Mouse (Mus musculus) lung, adult 2 months (tissue): ENCODE data around the gene Prrc2b. TPM values are rescaled to one million over a fixed set of nuclear protein-coding genes. Genes with fewer than 3 reads are reported as not detected.
A peak's percentile ranks its signal among the peaks of the same experiment; 100 is the strongest.

Experiments used
- DNase-seq: peaks from one replicate; pipeline ENCODE4 v3.0.0; 2022
- H3K4me1 ChIP-seq: fragments of 200-500 bp; 2 replicates; pipeline ENCODE4 v1.6.1; 2011; ENCODE audit warnings: low read length; ENCODE audit not compliant: control insufficient read depth, insufficient read depth
- H3K4me3 ChIP-seq: fragments of 200-500 bp; replicated peaks from 2 replicates; pipeline ENCODE3; 2011; ENCODE audit warnings: low read depth, mild to moderate bottlenecking, control low read depth, low read length; ENCODE audit errors: extremely low read depth
- CTCF ChIP-seq: fragments of 200-500 bp; IDR thresholded peaks from 2 replicates; pipeline ENCODE4 v1.5.1; 2011; ENCODE audit warnings: mild to moderate bottlenecking, low read length, control low read depth; ENCODE audit not compliant: insufficient read depth
- POLR2A ChIP-seq: fragments of 200-500 bp; IDR thresholded peaks from 2 replicates; pipeline ENCODE4 v1.6.1; 2011; ENCODE audit warnings: low read depth, mild to moderate bottlenecking, control low read depth, low read length, borderline replicate concordance; ENCODE audit errors: extremely low read depth
- WGBS: fragments of 180-500 bp; shearing (Covaris S2); methylation state at CpG from one replicate; pipeline ENCODE4 v1.1.7; 2018; 5-methylcytosine and 5-hydroxymethylcytosine counted together
- polyA plus RNA-seq: library from polyadenylated mRNA; depleted of rRNA; stranded (reverse); fragments of >200 nt; gene quantifications from 2 replicates; pipeline ENCODE4 v1.2.3, GENCODE M21; 2012

The Prrc2b gene
- polyA plus RNA-seq, 1 experiment = 68.5 TPM

GRCm38 (mm10) chr2:32201527-32201926 is 50.6 kb downstream of the Prrc2b start:
- TF ChIP-seq POLR2A = no peak
- TF ChIP-seq CTCF = no peak
- 59% methylated on average over 7 of the region's 7 CpGs for WGBS
- Histone ChIP-seq H3K4me1 (no peaks in the 10 kb centered on the region), H3K4me3 (no peak overlapping the region)
- DNase-seq = no peak

- Histone ChIP-seq H3K4me1 (no peaks in the 10 kb centered on the region), H3K4me3 (no peak overlapping the region)
- WGBS = 92% methylated on average over 13 of the region's 13 CpGs
- no peak for DNase-seq
- TF ChIP-seq POLR2A (no peak), CTCF (no peak)
These were observed 53.0 kb downstream of the Prrc2b start for GRCm38 (mm10) chr2:32203853-32204252.

- no peaks in the 10 kb centered on the region for H3K4me1 ChIP-seq
- no peak for DNase-seq
- no peak overlapping the region for H3K4me3 ChIP-seq
- no peak for TF ChIP-seq POLR2A
- TF ChIP-seq CTCF = no peak
- 86% methylated on average over 1 of the region's 1 CpGs for WGBS
These were observed 56.8 kb downstream of the Prrc2b start for GRCm38 (mm10) chr2:32207682-32208081.

- no peak for DNase-seq
- H3K4me1 ChIP-seq = no peaks in the 10 kb centered on the region
- H3K4me3 ChIP-seq = no peak overlapping the region
- whole genome bisulfite sequencing = 89% methylated on average over 8 of the region's 8 CpGs
- no peak for TF ChIP-seq CTCF
- TF ChIP-seq POLR2A = no peak
These were observed 60.8 kb downstream of the Prrc2b start for GRCm38 (mm10) chr2:32211689-32212088.

- Histone ChIP-seq H3K4me3 (no peak overlapping the region), H3K4me1 (no peaks in the 10 kb centered on the region)
- WGBS = 46% methylated on average over 10 of the region's 10 CpGs
- TF ChIP-seq CTCF = no peak
- no peak for TF ChIP-seq POLR2A
- DNase-seq = peak; percentile 26
These were observed 62.1 kb downstream of the Prrc2b start for GRCm38 (mm10) chr2:32213000-32213399.

- WGBS = 91% methylated on average over 10 of the region's 10 CpGs
- no peak for DNase-seq
- H3K4me1 ChIP-seq = no peaks in the 10 kb centered on the region
- H3K4me3 ChIP-seq = no peak overlapping the region
- no peak for TF ChIP-seq POLR2A
- no peak for TF ChIP-seq CTCF
These were observed 64.7 kb downstream of the Prrc2b start for GRCm38 (mm10) chr2:32215576-32215975.

GRCm38 (mm10) chr2:32216506-32216905 is 65.6 kb downstream of the Prrc2b start:
- no peak overlapping the region for H3K4me3 ChIP-seq
- WGBS = 89% methylated on average over 10 of the region's 10 CpGs
- no peaks in the 10 kb centered on the region for H3K4me1 ChIP-seq
- no peak for TF ChIP-seq POLR2A
- TF ChIP-seq CTCF = no peak
- DNase-seq = no peak

- 87% methylated on average over 8 of the region's 8 CpGs for WGBS
- no peak for DNase-seq
- TF ChIP-seq POLR2A (no peak), CTCF (no peak)
- H3K4me3 ChIP-seq = no peak overlapping the region
- H3K4me1 ChIP-seq = no peaks in the 10 kb centered on the region
These were observed 66.8 kb downstream of the Prrc2b start for GRCm38 (mm10) chr2:32217656-32218055.

- no peak for DNase-seq
- TF ChIP-seq CTCF (no peak), POLR2A (no peak)
- Histone ChIP-seq H3K4me1 (no peaks in the 10 kb centered on the region), H3K4me3 (no peak overlapping the region)
- 89% methylated on average over 5 of the region's 5 CpGs for WGBS
These were observed 67.2 kb downstream of the Prrc2b start for GRCm38 (mm10) chr2:32218113-32218512.

- WGBS = 92% methylated on average over 11 of the region's 11 CpGs
These were observed 67.9 kb downstream of the Prrc2b start for GRCm38 (mm10) chr2:32218541-32219334.

More at GRCm38 (mm10) chr2:32218541-32219334, 67.9 kb downstream of the Prrc2b start:
- no peak for DNase-seq
- Histone ChIP-seq H3K4me1 (no peaks in the 10 kb centered on the region), H3K4me3 (no peak overlapping the region)
- TF ChIP-seq POLR2A = no peak
- TF ChIP-seq CTCF = no peak
